Mouse (Mus musculus): ENCODE data around the gene Ercc8.

DNA sequence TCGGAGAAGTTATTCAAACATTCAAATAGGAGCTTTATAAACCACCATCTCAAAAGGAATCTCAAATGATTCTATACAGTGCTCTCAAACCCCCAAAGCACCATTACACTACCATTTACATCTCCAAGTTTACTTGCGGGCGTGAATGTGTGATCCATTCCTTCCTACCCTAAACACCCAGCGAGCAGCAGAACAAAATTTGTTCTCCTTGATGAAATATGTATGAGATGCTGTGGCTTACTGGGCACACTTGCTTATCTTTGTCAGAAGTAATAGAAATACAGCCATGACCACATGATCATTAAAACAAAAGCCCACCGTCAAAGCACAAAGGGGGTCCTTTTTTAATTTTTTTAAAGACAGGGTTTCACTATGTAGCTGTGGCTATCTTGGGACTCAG is 45.0 kb upstream of the Ercc8 start:
- TF ChIP-seq CTCF (IDR thresholded peaks at IDR 0.05; ENCODE audit: borderline replicate concordance, insufficient read depth, low read depth, low read length) (no peak), POLR2A (IDR thresholded peaks at IDR 0.05; ENCODE audit: borderline replicate concordance, insufficient read depth, low read length) (no peak)
